Mouse (Mus musculus): ENCODE results near the gene Orai2. TPM values are rescaled to one million over a fixed set of nuclear protein-coding genes. Genes with fewer than 3 reads are reported as not detected.
"Not testable (repeated sequence)": the region's sequence is repeated elsewhere in the genome, so short reads cannot be mapped to it uniquely, and the experiment has no call there.

The Orai2 gene
- total RNA-seq, 4 experiments from 2014 or later: 0.31 to 1.3 (median 0.67) TPM

GRCm38 (mm10) chr5:136173606-136174463, 3.3 kb upstream of the Orai2 start:
- no peak for DNase-seq (ENCODE audit: low spot score)

GRCm38 (mm10) chr5:136172939-136173338, 2.4 kb upstream of the Orai2 start:
- no peak for DNase-seq (ENCODE audit: low spot score)

DNA sequence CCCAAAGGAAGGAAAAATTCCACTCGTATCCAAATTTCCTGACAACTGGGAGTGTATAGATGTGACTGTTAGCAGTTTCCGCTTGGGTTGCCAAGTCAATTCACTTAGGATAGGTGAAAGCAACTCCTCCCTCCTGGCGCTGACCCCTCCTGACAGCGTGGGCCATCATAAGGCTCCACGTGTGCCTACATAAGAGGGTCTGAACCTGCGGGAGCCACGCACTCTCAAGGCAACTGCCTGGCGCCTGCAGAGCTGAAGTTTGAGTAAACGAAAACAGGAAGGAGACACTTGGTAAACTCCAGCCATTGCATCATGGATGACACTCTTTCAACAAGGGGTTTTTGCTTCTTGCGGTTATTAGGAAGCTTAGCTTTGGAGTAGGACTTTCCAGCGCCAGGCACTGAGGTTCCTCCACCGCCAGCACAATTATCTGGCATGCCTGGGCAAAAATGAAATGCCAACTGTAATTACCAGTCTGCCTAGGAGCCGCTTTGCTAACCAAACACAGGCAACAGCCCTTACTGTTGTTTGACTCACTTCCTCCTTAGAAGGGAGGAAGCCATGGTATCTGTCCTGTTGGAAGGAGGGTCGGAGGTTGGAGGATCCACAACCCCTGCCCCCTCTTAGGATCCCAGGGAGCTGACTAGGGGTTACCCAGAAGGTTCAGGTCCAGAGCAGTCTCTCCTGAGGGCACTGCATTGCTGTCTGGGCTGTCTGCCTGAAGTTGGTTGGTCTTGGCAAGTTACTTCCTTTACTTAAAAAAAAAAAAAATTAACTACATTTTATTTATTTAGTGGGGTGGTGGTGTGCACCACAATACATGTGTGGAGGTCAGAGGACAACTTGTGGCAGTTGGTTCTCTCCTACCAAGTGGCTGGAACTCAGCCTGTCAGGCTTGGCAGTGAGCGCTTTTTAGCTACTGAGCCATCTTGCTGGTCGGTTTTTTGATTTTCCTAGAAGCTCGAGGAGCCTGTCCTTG, 1.1 kb upstream of the Orai2 start:
- no peak for DNase-seq (ENCODE audit: low spot score)

DNA sequence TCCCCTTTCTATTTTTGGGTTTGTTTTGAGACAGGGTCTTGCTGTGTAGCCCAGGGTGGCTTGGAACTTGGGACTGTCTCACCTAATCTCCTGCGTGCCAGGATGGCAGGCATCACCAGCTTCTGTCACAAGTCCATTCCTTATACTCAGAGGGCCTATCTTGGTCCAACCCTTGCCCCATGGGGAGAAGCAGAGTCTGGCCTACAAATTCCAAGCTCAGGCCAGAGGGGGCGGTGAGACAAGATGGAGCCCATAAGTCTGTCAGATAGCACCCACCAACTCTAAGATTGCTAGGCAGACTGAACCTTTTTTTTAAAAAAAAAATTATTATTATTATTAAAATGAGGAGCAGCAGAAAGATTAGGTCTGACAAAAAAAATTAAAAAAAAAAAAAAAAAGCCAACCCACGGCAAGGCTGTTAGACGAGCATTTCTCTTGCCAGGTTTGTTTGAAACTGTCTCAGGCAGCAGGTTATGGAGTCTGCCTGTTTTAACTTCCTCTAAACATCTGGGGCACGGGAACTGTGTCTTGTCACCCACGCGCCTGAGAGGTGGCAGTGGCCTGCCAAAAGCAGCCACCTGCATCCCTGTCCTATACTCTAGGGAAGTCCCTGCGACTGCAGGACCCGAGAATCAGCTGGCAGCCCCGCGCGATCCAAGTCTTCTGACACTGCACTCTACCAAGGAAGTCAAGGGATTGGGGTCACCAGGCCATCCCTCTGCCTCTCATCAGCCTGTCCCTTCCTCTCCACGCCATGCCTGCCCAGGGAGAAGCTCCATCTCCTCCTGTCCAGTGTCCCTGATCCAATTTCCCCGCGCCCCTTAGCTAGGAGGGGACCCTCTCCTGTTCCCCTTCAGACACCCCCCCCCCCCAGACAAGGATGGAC, 644 bp downstream of the Orai2 start:
- no peak for DNase-seq (ENCODE audit: low spot score)

- no peak for DNase-seq (ENCODE audit: low spot score)
These were observed 2.4 kb downstream of the Orai2 start for GRCm38 (mm10) chr5:136168071-136168470.

GRCm38 (mm10) chr5:136167296-136167695, 3.2 kb downstream of the Orai2 start:
- DNase-seq (ENCODE audit: low spot score): no peak

GRCm38 (mm10) chr5:136165246-136165645, 5.3 kb downstream of the Orai2 start:
- no peak for DNase-seq (ENCODE audit: low spot score)

GRCm38 (mm10) chr5:136163807-136164474, 6.6 kb downstream of the Orai2 start:
- DNase-seq (ENCODE audit: low spot score): no peak

GRCm38 (mm10) chr5:136160084-136160483, 10.4 kb downstream of the Orai2 start:
- peak; percentile 70 for DNase-seq (ENCODE audit: low spot score)

DNA sequence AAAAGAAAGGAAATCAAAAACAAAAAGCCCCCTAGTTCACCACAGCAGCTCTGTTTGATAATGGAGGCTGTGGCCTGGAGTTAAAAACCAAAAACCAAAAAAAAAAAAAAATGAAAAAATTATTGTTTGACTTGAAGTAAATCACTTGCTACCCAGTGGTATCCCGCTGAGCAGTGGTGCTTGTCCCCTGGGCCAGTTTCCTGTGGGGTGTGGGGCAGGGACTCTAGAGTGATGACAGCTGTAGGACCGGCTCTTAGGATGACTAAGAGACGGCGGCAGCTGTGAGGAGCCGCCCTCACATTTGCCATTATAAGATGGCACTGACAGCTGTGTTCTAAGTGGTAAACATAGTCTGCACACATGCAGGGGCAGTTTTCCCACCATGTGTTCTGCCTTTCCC, 15.1 kb downstream of the Orai2 start:
- DNase-seq (ENCODE audit: low spot score): peak; percentile 40

GRCm38 (mm10) chr5:136152365-136152764, 18.1 kb downstream of the Orai2 start:
- DNase-seq (ENCODE audit: low spot score): peak; percentile 32

DNA sequence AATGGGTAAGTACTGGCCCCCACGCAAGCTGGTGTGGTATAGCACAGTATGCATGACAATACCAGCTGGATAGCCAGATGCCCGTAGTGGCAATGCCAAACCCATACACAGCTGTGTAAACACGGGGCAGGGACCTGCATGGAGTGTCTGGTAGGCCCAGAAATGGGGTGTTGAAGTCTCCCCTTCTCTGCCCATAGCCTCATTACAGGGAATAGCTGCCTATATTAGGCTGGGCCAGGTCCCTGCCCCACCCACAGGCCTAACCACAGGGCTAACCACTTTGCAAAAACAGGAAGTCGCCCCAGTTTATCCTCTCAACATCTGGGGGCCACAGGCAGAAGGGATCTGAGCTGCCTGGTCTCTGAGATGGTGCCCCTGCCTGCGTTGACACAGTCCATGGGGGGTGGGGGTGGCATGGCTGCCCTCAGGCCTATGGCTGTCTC, 21.4 kb downstream of the Orai2 start:
- DNase-seq (ENCODE audit: low spot score): not testable (repeated sequence)

- no peak for DNase-seq (ENCODE audit: low spot score)
These were observed 22.8 kb downstream of the Orai2 start for GRCm38 (mm10) chr5:136147704-136148103.

DNA sequence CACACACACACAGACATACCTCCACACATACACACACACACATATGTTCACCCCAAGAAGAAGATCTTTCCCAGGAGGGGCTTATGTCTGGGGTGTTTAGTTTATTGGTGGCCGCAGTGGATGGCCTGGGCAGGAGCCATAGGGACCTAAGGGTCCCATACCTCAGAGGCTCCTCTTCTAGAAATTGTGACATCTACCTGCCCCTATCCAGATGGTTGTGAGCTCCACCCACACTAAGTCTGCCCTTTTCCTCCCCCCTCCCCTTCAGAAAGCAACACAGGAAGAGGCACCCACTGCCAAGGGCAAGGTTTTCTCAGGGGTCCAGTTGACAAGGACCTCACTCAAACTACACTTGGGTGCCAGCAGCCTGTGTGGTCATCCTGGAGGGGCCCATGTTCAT, 23.6 kb downstream of the Orai2 start:
- DNase-seq (ENCODE audit: low spot score): no peak

DNA sequence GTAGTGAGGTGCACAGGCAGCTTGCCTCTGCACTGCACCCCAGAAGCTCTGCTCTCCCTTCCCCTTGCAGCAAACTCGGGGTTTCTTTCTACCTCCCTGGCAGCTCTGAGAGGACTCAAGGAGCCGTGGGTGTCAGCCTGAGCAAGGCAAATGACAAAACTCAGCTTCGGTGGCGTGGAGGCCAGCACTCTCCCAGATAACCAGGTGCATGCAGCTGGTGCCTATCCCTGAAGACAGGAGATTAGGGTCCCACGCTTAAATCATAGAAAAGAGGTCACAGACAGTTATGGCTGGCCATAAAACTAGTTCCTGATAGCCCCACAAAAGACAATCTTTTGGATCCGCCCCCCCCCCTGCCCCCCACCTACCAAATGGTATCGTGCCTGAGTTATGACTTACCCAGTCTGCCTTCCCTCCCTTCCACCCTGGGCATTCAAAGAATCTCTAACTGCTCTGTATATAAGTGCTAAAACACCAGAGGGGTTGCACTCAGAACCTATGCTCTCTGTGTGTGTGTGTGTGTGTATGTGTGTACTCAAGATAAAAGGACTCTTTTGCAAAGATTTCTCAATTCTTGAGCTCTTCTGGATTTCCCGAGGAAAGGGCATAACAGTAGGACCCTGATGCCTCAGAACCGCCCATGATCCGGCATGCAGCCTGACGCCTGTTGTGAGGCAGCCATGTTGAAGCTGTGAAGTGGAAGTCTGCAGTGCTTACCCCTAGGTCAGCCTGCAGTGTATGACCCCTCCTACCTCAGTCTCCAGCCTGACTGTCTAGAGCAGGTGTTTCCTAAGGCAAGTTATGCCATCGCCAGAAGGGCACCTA, 25.7 kb downstream of the Orai2 start:
- DNase-seq (ENCODE audit: low spot score): no peak

- DNase-seq (ENCODE audit: low spot score): no peak
These were observed 27.3 kb downstream of the Orai2 start for GRCm38 (mm10) chr5:136143161-136143755.

DNA sequence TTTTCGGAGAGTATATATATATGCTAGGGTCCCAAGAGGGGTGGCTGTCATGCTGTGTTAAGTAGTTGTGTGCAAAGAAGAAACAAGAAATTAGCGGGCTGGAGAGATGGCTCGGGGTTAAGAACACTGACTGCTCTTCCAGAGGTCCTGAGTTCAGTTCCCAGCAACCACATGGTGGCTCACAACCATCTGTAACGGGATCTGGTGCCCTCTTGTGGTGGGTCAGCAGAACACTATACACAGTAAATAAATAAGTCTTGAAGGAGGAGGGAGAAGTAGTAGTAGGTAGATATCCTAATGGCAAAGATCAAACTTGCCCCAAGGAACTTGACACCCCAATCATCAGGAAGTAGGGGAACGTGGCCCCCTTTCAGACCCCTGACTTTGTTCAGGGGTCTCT, 27.8 kb downstream of the Orai2 start:
- DNase-seq (ENCODE audit: low spot score): no peak

GRCm38 (mm10) chr5:136140057-136140482, 30.4 kb downstream of the Orai2 start:
- DNase-seq (ENCODE audit: low spot score): no peak

DNA sequence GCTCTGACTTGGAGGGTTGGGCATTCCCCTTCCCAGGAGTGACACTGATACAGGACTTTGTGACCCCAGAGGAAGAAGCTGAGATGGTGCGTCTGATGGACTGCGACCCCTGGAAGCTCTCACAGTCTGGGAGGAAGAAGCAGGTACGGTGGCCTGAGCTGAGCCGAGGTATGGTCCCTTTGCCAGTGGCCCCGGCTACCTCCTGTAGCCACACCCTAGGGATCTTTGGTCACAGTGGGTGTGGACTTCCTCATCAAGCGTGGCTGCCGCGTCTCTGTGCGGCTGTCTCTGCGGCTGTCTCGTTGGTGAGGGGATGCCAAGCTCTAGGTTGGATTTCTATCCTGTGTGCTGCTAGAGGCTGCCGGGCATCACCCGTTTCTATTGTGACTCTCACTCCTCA, 31.1 kb downstream of the Orai2 start:
- DNase-seq (ENCODE audit: low spot score): no peak

Data from heart, adult 8-10 months (tissue).